Mouse (Mus musculus) E14TG2a.4 (cell line): ENCODE results near the gene Rasgef1b.

Experiments
- CTCF ChIP-seq: conservative IDR thresholded peaks from 2 replicates; pipeline ENCODE4 v1.5.1; 2014; ENCODE audit warnings: low read length
- NANOG ChIP-seq: IDR thresholded peaks from 2 replicates; pipeline ENCODE4 v1.6.1; 2014; ENCODE audit warnings: borderline replicate concordance, low read length, mixed read lengths
- POU5F1 ChIP-seq: IDR thresholded peaks from 2 replicates; pipeline ENCODE4 v1.6.1; 2014; ENCODE audit warnings: low read length, borderline replicate concordance

- TF ChIP-seq CTCF, result no peak
- no peak for TF ChIP-seq NANOG
- TF ChIP-seq POU5F1, result no peak
These were observed 504.3 kb downstream of the Rasgef1b start for GRCm38 (mm10) chr5:99224571-99225011.
